Mouse (Mus musculus): ENCODE data around the gene Vmn1r160.
"Not testable (repeated sequence)": the region's sequence is repeated elsewhere in the genome, so short reads cannot be mapped to it uniquely, and the experiment has no call there.

Vmn1r160 gene

GRCm38 (mm10) chr7:22870924-22871323 is at the start of gene Vmn1r160:
TSS of gene Vmn1r160 (plus strand) at chr7:22871224.
- DNase-seq (ENCODE audit: low read depth): not testable (repeated sequence)

- not testable (repeated sequence) for DNase-seq (ENCODE audit: low read depth)
These were observed 27.5 kb upstream of the Vmn1r160 start, which contains the start of gene Vmn1r159 for GRCm38 (mm10) chr7:22843505-22843904. TSS of gene Vmn1r159 (minus strand) at chr7:22843605.
